Mouse (Mus musculus): ENCODE results near the gene Nod1. TPM values are rescaled to one million over a fixed set of nuclear protein-coding genes. Genes with fewer than 3 reads are reported as not detected.
"Not testable (repeated sequence)": the region's sequence is repeated elsewhere in the genome, so short reads cannot be mapped to it uniquely, and the experiment has no call there.

Gene Nod1
- total RNA-seq, 2 experiments from 2014 or later = 3.0 to 3.2 TPM

GRCm38 (mm10) chr6:54991189-54991588 is 18.8 kb upstream of the Nod1 start:
- no peak for DNase-seq (ENCODE audit: low spot score in 2 of 2)
- intact Hi-C loops (cut with DNase I) = loop anchor here (5.0 kb wide), 1 partner anchor 289 kb away; no protein-coding TSS in a partner anchor

GRCm38 (mm10) chr6:54988141-54988540 is 15.7 kb upstream of the Nod1 start:
- intact Hi-C loops (cut with DNase I) = no loop called here
- no peak for DNase-seq (ENCODE audit: low spot score in 2 of 2)

- DNase-seq (ENCODE audit: low spot score in 2 of 2) = no peak
- intact Hi-C loops (cut with DNase I) = no loop called here
Measured at GRCm38 (mm10) chr6:54984096-54984495, 11.7 kb upstream of the Nod1 start.

GRCm38 (mm10) chr6:54983526-54984050 is 11.2 kb upstream of the Nod1 start:
- DNase-seq (ENCODE audit: low spot score in 2 of 2) = no peak
- intact Hi-C loops (cut with DNase I) = no loop called here

GRCm38 (mm10) chr6:54979426-54979825 is 7.0 kb upstream of the Nod1 start:
- DNase-seq (ENCODE audit: low spot score in 2 of 2) = no peak
- intact Hi-C loops (cut with DNase I) = no loop called here

GRCm38 (mm10) chr6:54975616-54976015 is 3.2 kb upstream of the Nod1 start:
- intact Hi-C loops (cut with DNase I) = no loop called here

GRCm38 (mm10) chr6:54974501-54974900 is 2.1 kb upstream of the Nod1 start:
- intact Hi-C loops (cut with DNase I) = loop anchor here (5.0 kb wide), 1 partner anchor 267 kb away; no protein-coding TSS in a partner anchor
- DNase-seq (ENCODE audit: low spot score in 2 of 2) = peak in 1 of 2 experiments; percentile 10

More at GRCm38 (mm10) chr6:54975616-54976015, 3.2 kb upstream of the Nod1 start:
- no peak for DNase-seq (ENCODE audit: low spot score in 2 of 2)

- no peak for DNase-seq (ENCODE audit: low spot score in 2 of 2)
- intact Hi-C loops (cut with DNase I) = loop anchor here (5.0 kb wide), 1 partner anchor 266 kb away; no protein-coding TSS in a partner anchor
Measured at GRCm38 (mm10) chr6:54972929-54973211, 458 bp upstream of the Nod1 start.

- intact Hi-C loops (cut with DNase I) = loop anchor here (5.0 kb wide), 1 partner anchor 264 kb away; no protein-coding TSS in a partner anchor
- DNase-seq (ENCODE audit: low spot score in 2 of 2) = no peak
Measured at GRCm38 (mm10) chr6:54971731-54972110, 691 bp downstream of the Nod1 start.

- intact Hi-C loops (cut with DNase I) = loop anchor here (5.0 kb wide), 1 partner anchor 263 kb away; no protein-coding TSS in a partner anchor
Measured at GRCm38 (mm10) chr6:54970506-54970905, 1.9 kb downstream of the Nod1 start.

GRCm38 (mm10) chr6:54969801-54970200 is 2.6 kb downstream of the Nod1 start:
- intact Hi-C loops (cut with DNase I) = loop anchor here (5.0 kb wide), 1 partner anchor 262 kb away; no protein-coding TSS in a partner anchor
- DNase-seq (ENCODE audit: low spot score in 2 of 2) = no peak

More at GRCm38 (mm10) chr6:54970506-54970905, 1.9 kb downstream of the Nod1 start:
- no peak for DNase-seq (ENCODE audit: low spot score in 2 of 2)

- intact Hi-C loops (cut with DNase I) = no loop called here
Measured at GRCm38 (mm10) chr6:54967591-54967990, 4.8 kb downstream of the Nod1 start.

GRCm38 (mm10) chr6:54965234-54965633 is 7.2 kb downstream of the Nod1 start:
- no peak for DNase-seq (ENCODE audit: low spot score in 2 of 2)
- intact Hi-C loops (cut with DNase I) = no loop called here

More at GRCm38 (mm10) chr6:54967591-54967990, 4.8 kb downstream of the Nod1 start:
- DNase-seq (ENCODE audit: low spot score in 2 of 2) = no peak

- no peak for DNase-seq (ENCODE audit: low spot score in 2 of 2)
- intact Hi-C loops (cut with DNase I) = no loop called here
Measured at GRCm38 (mm10) chr6:54964755-54965154, 7.7 kb downstream of the Nod1 start.

- intact Hi-C loops (cut with DNase I) = no loop called here
- no peak for DNase-seq (ENCODE audit: low spot score in 2 of 2)
Measured at GRCm38 (mm10) chr6:54963599-54963998, 8.8 kb downstream of the Nod1 start.

- intact Hi-C loops (cut with DNase I) = no loop called here
- no peak for DNase-seq (ENCODE audit: low spot score in 2 of 2)
Measured at GRCm38 (mm10) chr6:54957655-54958054, 14.8 kb downstream of the Nod1 start.

- peak in 1 of 2 experiments; percentile 9 for DNase-seq (ENCODE audit: low spot score in 2 of 2)
- intact Hi-C loops (cut with DNase I) = no loop called here
Measured at GRCm38 (mm10) chr6:54956425-54956824, 16.0 kb downstream of the Nod1 start.

- DNase-seq (ENCODE audit: low spot score in 2 of 2) = no peak
Measured at GRCm38 (mm10) chr6:54955949-54956348, 16.5 kb downstream of the Nod1 start.

GRCm38 (mm10) chr6:54954659-54955414 is 17.6 kb downstream of the Nod1 start:
- DNase-seq (ENCODE audit: low spot score in 2 of 2) = no peak
- intact Hi-C loops (cut with DNase I) = no loop called here

More at GRCm38 (mm10) chr6:54955949-54956348, 16.5 kb downstream of the Nod1 start:
- intact Hi-C loops (cut with DNase I) = no loop called here

GRCm38 (mm10) chr6:54953399-54953798 is 19.0 kb downstream of the Nod1 start:
- intact Hi-C loops (cut with DNase I) = not testable (repeated sequence)

GRCm38 (mm10) chr6:54952542-54952941 is 19.9 kb downstream of the Nod1 start:
- no peak for DNase-seq (ENCODE audit: low spot score in 2 of 2)
- intact Hi-C loops (cut with DNase I) = no loop called here

More at GRCm38 (mm10) chr6:54953399-54953798, 19.0 kb downstream of the Nod1 start:
- DNase-seq (ENCODE audit: low spot score in 2 of 2) = not testable (repeated sequence)

Measured in left cerebral cortex, postnatal 14 days (tissue).